Mouse (Mus musculus): ENCODE data around the gene Olfr684. TPM values are rescaled to one million over a fixed set of nuclear protein-coding genes. Genes with fewer than 3 reads are reported as not detected.

Olfr684 gene
- not detected in 2 replicates for polyA plus RNA-seq (2015; fragmentation: Nextera tagmentation; extraction: Ambion mirVana)

GRCm38 (mm10) chr7:105163553-105163952 is at the start of gene Olfr684:
Olfr684 (minus strand) TSS chr7:105163653.
- H3K27me3 ChIP-seq (replicated peaks), result no peaks in the 10 kb centered on the region
- 86% methylated on average over 1 of the region's 1 CpGs for WGBS
- H3K4me1 ChIP-seq, result no peaks in the 10 kb centered on the region
- H3K27ac ChIP-seq, result no peak within 1 kb of the TSS
- H3K9me3 ChIP-seq, result no peaks in the 10 kb centered on the region
- no peak within 1 kb of the TSS for H3K9ac ChIP-seq
- H3K36me3 ChIP-seq, result no peaks in the 10 kb centered on the region
- no peak within 1 kb of the TSS for H3K4me3 ChIP-seq (replicated peaks)
- no peak for ATAC-seq (ENCODE audit: insufficient read depth, low FRiP score, low read depth)
- H3K4me2 ChIP-seq, result no peak within 1 kb of the TSS

GRCm38 (mm10) chr7:105207385-105207784 is 43.9 kb upstream of the Olfr684 start, which contains the start of gene Olfr686:
Olfr686 (minus strand) TSS chr7:105207485.
- Histone ChIP-seq H3K4me2 (no peak within 1 kb of the TSS), H3K9ac (no peak within 1 kb of the TSS)
- ATAC-seq (ENCODE audit: insufficient read depth, low FRiP score, low read depth), result no peak

GRCm38 (mm10) chr7:105185912-105186311 is 22.5 kb upstream of the Olfr684 start, which contains the start of gene Olfr685:
Olfr685 (minus strand) TSS chr7:105186012.
- H3K9me3 ChIP-seq, result no peaks in the 10 kb centered on the region
- no peaks in the 10 kb centered on the region for H3K27me3 ChIP-seq (replicated peaks)
- no peaks in the 10 kb centered on the region for H3K36me3 ChIP-seq
- no peak within 1 kb of the TSS for H3K4me2 ChIP-seq
- H3K9ac ChIP-seq, result no peak within 1 kb of the TSS
- H3K4me1 ChIP-seq, result no peaks in the 10 kb centered on the region
- no peak for ATAC-seq (ENCODE audit: insufficient read depth, low FRiP score, low read depth)
- no peak within 1 kb of the TSS for H3K27ac ChIP-seq
- 74% methylated on average over 1 of the region's 1 CpGs for WGBS
- H3K4me3 ChIP-seq (replicated peaks), result no peak within 1 kb of the TSS

More at GRCm38 (mm10) chr7:105207385-105207784, 43.9 kb upstream of the Olfr684 start, which contains the start of gene Olfr686:
- Histone ChIP-seq H3K9me3 (no peaks in the 10 kb centered on the region), H3K27me3 (replicated peaks) (no peaks in the 10 kb centered on the region), H3K27ac (no peak within 1 kb of the TSS), H3K4me1 (no peaks in the 10 kb centered on the region), H3K4me3 (replicated peaks) (no peak within 1 kb of the TSS), H3K36me3 (no peaks in the 10 kb centered on the region)

DNA sequence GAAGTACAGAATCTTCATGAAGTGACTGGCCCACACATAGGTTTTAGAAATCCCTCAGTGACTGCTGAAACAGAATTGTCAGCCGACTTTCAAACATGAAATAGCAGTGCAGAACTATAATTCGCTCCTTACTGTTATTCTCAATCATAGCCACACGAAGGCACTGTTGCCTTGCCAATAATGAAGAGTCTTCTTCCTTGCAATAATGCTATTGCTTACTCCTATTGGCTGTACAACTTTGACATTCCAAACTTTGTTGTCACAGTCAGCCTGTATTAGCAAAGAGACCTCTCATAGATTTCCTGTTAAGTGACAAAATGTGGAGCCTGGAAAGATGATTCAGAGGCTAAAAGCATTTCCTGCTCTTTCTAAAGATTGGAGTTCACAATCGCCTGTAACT is 7.3 kb upstream of the Olfr684 start:
- WGBS, result 45% methylated on average over 4 of the region's 4 CpGs
- ATAC-seq (ENCODE audit: insufficient read depth, low FRiP score, low read depth), result no peak

DNA sequence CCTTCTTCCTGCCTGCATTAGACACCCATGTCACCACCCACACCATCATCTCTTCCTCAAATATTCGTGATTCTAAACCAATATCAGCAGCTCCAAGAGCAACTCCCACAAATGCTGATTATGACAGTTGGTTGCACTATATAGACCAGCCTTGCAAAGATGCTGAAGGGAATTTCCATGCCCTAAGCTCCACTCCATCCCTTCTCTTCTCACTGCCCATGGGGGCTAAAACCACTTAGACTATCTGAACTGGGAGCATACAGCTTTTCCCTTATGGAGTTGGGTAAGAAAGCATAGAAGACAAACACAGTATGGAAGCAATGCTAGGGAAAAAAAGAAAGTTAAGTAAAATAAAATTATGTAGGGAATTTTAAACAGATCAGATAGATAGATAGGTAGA is 16.5 kb downstream of the Olfr684 start, which contains the start of gene Olfr683:
Olfr683 (minus strand) TSS at position 101 of the 400 bp plus-strand sequence.
- WGBS, result 70% methylated on average over 1 of the region's 1 CpGs

More for the DNA sequence above, 7.3 kb upstream of the Olfr684 start:
- H3K9me3 ChIP-seq, result no peaks in the 10 kb centered on the region
- H3K4me2 ChIP-seq, result no peak overlapping the region
- H3K27me3 ChIP-seq (replicated peaks), result no peaks in the 10 kb centered on the region
- no peak overlapping the region for H3K4me3 ChIP-seq (replicated peaks)
- no peak overlapping the region for H3K27ac ChIP-seq
- no peaks in the 10 kb centered on the region for H3K4me1 ChIP-seq
- no peak overlapping the region for H3K9ac ChIP-seq
- no peaks in the 10 kb centered on the region for H3K36me3 ChIP-seq

GRCm38 (mm10) chr7:105141275-105141674 is 22.2 kb downstream of the Olfr684 start:
- WGBS, result 63% methylated on average over 2 of the region's 2 CpGs
- ATAC-seq (ENCODE audit: insufficient read depth, low FRiP score, low read depth), result no peak
- no peaks in the 10 kb centered on the region for H3K4me1 ChIP-seq
- no peaks in the 10 kb centered on the region for H3K36me3 ChIP-seq
- H3K9ac ChIP-seq, result no peak overlapping the region
- H3K4me3 ChIP-seq (replicated peaks), result no peak overlapping the region
- no peak overlapping the region for H3K27ac ChIP-seq
- no peaks in the 10 kb centered on the region for H3K27me3 ChIP-seq (replicated peaks)
- no peaks in the 10 kb centered on the region for H3K9me3 ChIP-seq
- H3K4me2 ChIP-seq, result no peak overlapping the region

More for the DNA sequence above, 16.5 kb downstream of the Olfr684 start, which contains the start of gene Olfr683:
- no peaks in the 10 kb centered on the region for H3K9me3 ChIP-seq
- H3K4me2 ChIP-seq, result no peak within 1 kb of the TSS
- H3K27me3 ChIP-seq (replicated peaks), result no peaks in the 10 kb centered on the region
- ATAC-seq (ENCODE audit: insufficient read depth, low FRiP score, low read depth), result no peak
- H3K4me1 ChIP-seq, result no peaks in the 10 kb centered on the region
- no peaks in the 10 kb centered on the region for H3K36me3 ChIP-seq
- no peak within 1 kb of the TSS for H3K9ac ChIP-seq
- no peak within 1 kb of the TSS for H3K27ac ChIP-seq
- no peak within 1 kb of the TSS for H3K4me3 ChIP-seq (replicated peaks)

DNA sequence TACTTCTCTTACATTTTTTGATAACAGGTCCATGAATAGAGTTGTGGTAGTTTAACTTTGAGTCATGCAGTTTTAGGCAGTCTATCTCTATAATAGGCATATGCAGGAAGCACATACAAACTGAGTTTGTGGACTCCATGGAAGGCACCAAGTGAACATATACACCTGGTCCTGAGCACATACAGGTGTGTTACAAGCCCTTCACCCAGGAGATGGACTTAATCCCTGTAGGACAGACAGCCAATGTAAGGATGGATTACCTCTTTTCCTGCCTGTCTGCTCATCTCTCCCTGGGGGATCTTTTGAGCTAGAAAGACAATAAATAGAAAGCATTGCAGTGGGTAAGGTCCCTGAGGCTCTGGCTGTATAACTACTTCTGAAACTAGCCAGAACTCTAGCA is 46.9 kb downstream of the Olfr684 start, which contains the start of gene Olfr681:
Olfr681 (plus strand) TSS at position 301 of the 400 bp plus-strand sequence.
- Histone ChIP-seq H3K27ac (no peak within 1 kb of the TSS), H3K4me2 (no peak within 1 kb of the TSS), H3K9ac (no peak within 1 kb of the TSS), H3K9me3 (no peaks in the 10 kb centered on the region), H3K4me3 (replicated peaks) (no peak within 1 kb of the TSS), H3K36me3 (no peaks in the 10 kb centered on the region), H3K27me3 (replicated peaks) (no peaks in the 10 kb centered on the region), H3K4me1 (no peaks in the 10 kb centered on the region)
- no peak for ATAC-seq (ENCODE audit: insufficient read depth, low FRiP score, low read depth)

Other genes starting within 250 kb of the Olfr684 start
- gene Olfr667, start 242.2 kb downstream of the Olfr684 start, polyA plus RNA-seq (2015; fragmentation: Nextera tagmentation; extraction: Ambion mirVana), result not detected in 2 replicates
- gene Olfr668, start 235.6 kb downstream of the Olfr684 start, polyA plus RNA-seq (2015; fragmentation: Nextera tagmentation; extraction: Ambion mirVana), result not detected in 2 replicates
- not detected in 2 replicates for gene Olfr669, start 229.4 kb downstream of the Olfr684 start, polyA plus RNA-seq (2015; fragmentation: Nextera tagmentation; extraction: Ambion mirVana)
- not detected in 2 replicates for gene Olfr670, start 201.0 kb downstream of the Olfr684 start, polyA plus RNA-seq (2015; fragmentation: Nextera tagmentation; extraction: Ambion mirVana)
- not detected in 2 replicates for gene Olfr671, start 184.5 kb downstream of the Olfr684 start, polyA plus RNA-seq (2015; fragmentation: Nextera tagmentation; extraction: Ambion mirVana)
- gene Olfr672, start 161.6 kb downstream of the Olfr684 start, polyA plus RNA-seq (2015; fragmentation: Nextera tagmentation; extraction: Ambion mirVana), result not detected in 2 replicates
- gene Olfr675, start 135.2 kb downstream of the Olfr684 start, polyA plus RNA-seq (2015; fragmentation: Nextera tagmentation; extraction: Ambion mirVana), result not detected in 2 replicates
- not detected in 2 replicates for gene Olfr676, start 131.0 kb downstream of the Olfr684 start, polyA plus RNA-seq (2015; fragmentation: Nextera tagmentation; extraction: Ambion mirVana)
- gene Olfr677, start 112.3 kb downstream of the Olfr684 start, polyA plus RNA-seq (2015; fragmentation: Nextera tagmentation; extraction: Ambion mirVana), result not detected in 2 replicates
- not detected in 2 replicates for gene Olfr678, start 99.2 kb downstream of the Olfr684 start, polyA plus RNA-seq (2015; fragmentation: Nextera tagmentation; extraction: Ambion mirVana)
- not detected in 2 replicates for gene Olfr679, start 82.4 kb downstream of the Olfr684 start, polyA plus RNA-seq (2015; fragmentation: Nextera tagmentation; extraction: Ambion mirVana)
- not detected in 2 replicates for gene Olfr680-ps1, start 70.8 kb downstream of the Olfr684 start, polyA plus RNA-seq (2015; fragmentation: Nextera tagmentation; extraction: Ambion mirVana)
- not detected in 2 replicates for gene Olfr681, start 46.8 kb downstream of the Olfr684 start, polyA plus RNA-seq (2015; fragmentation: Nextera tagmentation; extraction: Ambion mirVana)
- gene Olfr683, start 16.6 kb downstream of the Olfr684 start, polyA plus RNA-seq (2015; fragmentation: Nextera tagmentation; extraction: Ambion mirVana), result not detected in 2 replicates
- gene Olfr685, start 22.4 kb upstream of the Olfr684 start, polyA plus RNA-seq (2015; fragmentation: Nextera tagmentation; extraction: Ambion mirVana), result not detected in 2 replicates
- gene Olfr686, start 43.8 kb upstream of the Olfr684 start, polyA plus RNA-seq (2015; fragmentation: Nextera tagmentation; extraction: Ambion mirVana), result not detected in 2 replicates
- not detected in 2 replicates for gene Olfr688, start 124.4 kb upstream of the Olfr684 start, polyA plus RNA-seq (2015; fragmentation: Nextera tagmentation; extraction: Ambion mirVana)
- gene Olfr689, start 147.5 kb upstream of the Olfr684 start, polyA plus RNA-seq (2015; fragmentation: Nextera tagmentation; extraction: Ambion mirVana), result 0.08 TPM in 1 of 2 replicates, not detected in the other
- gene Olfr690, start 170.5 kb upstream of the Olfr684 start, polyA plus RNA-seq (2015; fragmentation: Nextera tagmentation; extraction: Ambion mirVana), result not detected in 2 replicates
- gene Olfr691, start 178.6 kb upstream of the Olfr684 start, polyA plus RNA-seq (2015; fragmentation: Nextera tagmentation; extraction: Ambion mirVana), result not detected in 2 replicates
- not detected in 2 replicates for gene Olfr692, start 204.6 kb upstream of the Olfr684 start, polyA plus RNA-seq (2015; fragmentation: Nextera tagmentation; extraction: Ambion mirVana)
- not detected in 2 replicates for gene Gm5901, start 211.4 kb upstream of the Olfr684 start, polyA plus RNA-seq (2015; fragmentation: Nextera tagmentation; extraction: Ambion mirVana)
- 40.7 and 44.0 TPM in 2 replicates for gene Fam160a2, start 236.4 kb upstream of the Olfr684 start, polyA plus RNA-seq (2015; fragmentation: Nextera tagmentation; extraction: Ambion mirVana)
- not detected in 2 replicates for gene Cnga4, start 240.9 kb upstream of the Olfr684 start, polyA plus RNA-seq (2015; fragmentation: Nextera tagmentation; extraction: Ambion mirVana)

Measured in stomach, embryonic 15.5 days (tissue).